Mouse (Mus musculus): ENCODE measurements around the gene Tiam2.

Tiam2 gene

GRCm38 (mm10) chr17:3326148-3326902, at the start of gene Tiam2:
Gene Tiam2, plus strand, starts transcription at chr17:3326573.
- DNase-seq, result peak; percentile 39 to 72

- no peak for DNase-seq
These were observed 46.1 kb upstream of the Tiam2 start for GRCm38 (mm10) chr17:3280321-3280720.

- no peak for DNase-seq
These were observed 44.4 kb upstream of the Tiam2 start for GRCm38 (mm10) chr17:3281939-3282338.

- DNase-seq, result no peak
These were observed 41.2 kb upstream of the Tiam2 start for GRCm38 (mm10) chr17:3285030-3285671.

- DNase-seq, result no peak
These were observed 40.1 kb upstream of the Tiam2 start for GRCm38 (mm10) chr17:3286123-3286825.

GRCm38 (mm10) chr17:3288341-3288740, 38.0 kb upstream of the Tiam2 start:
- peak; percentile 47 to 78 for DNase-seq

- DNase-seq, result no peak
These were observed 31.3 kb upstream of the Tiam2 start for GRCm38 (mm10) chr17:3295097-3295496.

- DNase-seq, result peak; percentile 2 to 16
These were observed 26.9 kb upstream of the Tiam2 start for GRCm38 (mm10) chr17:3299487-3299886.

GRCm38 (mm10) chr17:3305926-3306325, 20.4 kb upstream of the Tiam2 start:
- DNase-seq, result peak; percentile 31 to 45

GRCm38 (mm10) chr17:3313711-3314624, 12.4 kb upstream of the Tiam2 start:
- peak; percentile 67 to 84 for DNase-seq

- peak in 1 of 2 experiments; percentile 4 for DNase-seq
These were observed 11.8 kb upstream of the Tiam2 start for GRCm38 (mm10) chr17:3314625-3315020.

GRCm38 (mm10) chr17:3315581-3315980, 10.8 kb upstream of the Tiam2 start:
- DNase-seq, result no peak

GRCm38 (mm10) chr17:3326903-3327279, 518 bp downstream of the Tiam2 start:
- DNase-seq, result no peak

- no peak for DNase-seq
These were observed 962 bp downstream of the Tiam2 start for GRCm38 (mm10) chr17:3327335-3327734.

GRCm38 (mm10) chr17:3328820-3329219, 2.4 kb downstream of the Tiam2 start:
- no peak for DNase-seq

GRCm38 (mm10) chr17:3329429-3329828, 3.1 kb downstream of the Tiam2 start:
- no peak for DNase-seq

- DNase-seq, result peak; percentile 37 to 51
These were observed 5.5 kb downstream of the Tiam2 start for GRCm38 (mm10) chr17:3331721-3332461.

GRCm38 (mm10) chr17:3336161-3336739, 9.9 kb downstream of the Tiam2 start:
- no peak for DNase-seq

GRCm38 (mm10) chr17:3336887-3337524, 10.6 kb downstream of the Tiam2 start:
- DNase-seq, result no peak

GRCm38 (mm10) chr17:3337525-3337888, 11.1 kb downstream of the Tiam2 start:
- no peak for DNase-seq

- DNase-seq, result no peak
These were observed 12.4 kb downstream of the Tiam2 start for GRCm38 (mm10) chr17:3338821-3339220.
